Mouse (Mus musculus): ENCODE results near the gene Tspyl4.

DNA sequence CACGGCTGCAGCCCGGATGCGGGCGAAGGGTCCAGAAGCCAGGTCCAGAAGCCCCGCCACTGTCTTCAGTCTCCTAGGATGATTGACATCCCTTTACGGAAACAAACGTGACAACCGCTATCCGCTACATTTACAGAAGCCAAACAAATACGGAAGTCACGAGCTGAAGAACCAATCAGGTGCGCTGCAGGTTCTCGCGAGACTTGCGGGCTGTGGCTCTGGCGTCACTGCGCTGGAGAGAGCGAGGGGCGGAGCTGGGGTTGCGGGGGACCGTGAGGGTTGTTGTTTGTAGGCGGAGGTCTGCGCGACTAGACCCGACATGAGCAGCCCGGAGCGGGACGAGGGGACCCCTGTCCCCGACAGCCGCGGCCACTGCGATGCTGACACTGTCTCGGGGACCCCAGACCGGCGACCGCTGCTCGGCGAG lies 15.3 kb upstream of the Tspyl4 start, which contains the start of gene Tspyl1:
- TF ChIP-seq CTCF (IDR thresholded peaks at IDR 0.05; ENCODE audit: borderline replicate concordance, insufficient read depth, low read depth, low read length) = no peak
- TF ChIP-seq POLR2A (IDR thresholded peaks at IDR 0.05; ENCODE audit: borderline replicate concordance, insufficient read depth, low read length) = peak; percentile 72; the same call in 1 of the 2 replicates

All from cerebellum, adult 2 months (tissue).